Mouse (Mus musculus) CD4-positive naive resting alpha-beta T cell, adult 76 days (primary cell): ENCODE data around the gene Dmrtc2. TPM values are rescaled to one million over a fixed set of nuclear protein-coding genes. Genes with fewer than 3 reads are reported as not detected.

Experiments
- total RNA-seq: library from RNA; stranded (reverse); gene quantifications from one replicate; pipeline ENCODE4 v1.2.4, GENCODE M21; 2023

Gene Dmrtc2
- not detected for total RNA-seq

GRCm38 (mm10) chr7:24869532-24870165 is at the start of gene Dmrtc2, which contains the start of gene Lypd4:
TSS of gene Dmrtc2 (plus strand) at chr7:24870057.
TSS of gene Lypd4 (minus strand) at chr7:24869941.

GRCm38 (mm10) chr7:24861913-24862312 is 7.9 kb upstream of the Dmrtc2 start, which contains the start of gene Gm9844:
TSS of gene Gm9844 (plus strand) at chr7:24862213.

DNA sequence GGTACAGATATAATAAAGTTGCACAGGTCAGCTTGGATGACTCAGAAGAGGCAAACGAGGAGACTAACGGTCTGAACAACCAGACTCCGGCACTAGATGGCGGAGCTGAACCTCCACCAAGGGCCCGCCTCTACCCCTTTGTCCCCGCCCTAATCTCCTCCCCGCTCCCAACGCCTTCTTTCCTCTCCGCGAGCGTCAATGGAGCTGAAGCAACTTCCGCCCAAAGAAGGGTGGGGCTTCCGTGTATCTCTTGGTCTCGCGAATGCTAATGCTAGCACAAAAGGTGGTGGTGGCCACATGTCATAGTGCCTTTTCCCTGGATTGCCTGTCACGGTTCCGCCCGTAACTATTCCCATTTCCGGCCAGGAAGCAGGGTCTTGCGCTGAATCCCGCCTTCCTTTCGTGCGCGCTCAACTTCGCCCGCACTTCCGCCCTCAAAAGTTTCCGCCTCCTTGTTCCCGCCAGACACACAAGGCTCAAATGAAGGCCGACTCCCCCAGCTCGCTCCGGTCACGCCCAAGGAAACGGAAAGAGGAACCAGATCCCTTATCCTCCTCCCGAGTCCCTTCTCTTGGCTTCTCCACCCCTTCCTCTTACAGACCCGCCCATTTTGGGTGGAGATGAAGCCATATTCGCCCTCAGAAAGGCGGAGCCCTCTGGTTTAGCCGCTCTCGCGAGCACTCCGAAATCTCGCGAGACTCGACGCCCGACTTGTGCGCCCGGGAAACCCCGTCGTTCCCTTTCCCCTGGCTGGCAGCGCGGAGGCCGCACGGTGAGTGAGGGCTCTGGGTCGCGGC is 14.2 kb downstream of the Dmrtc2 start, which contains the start of gene Rps19:
Gene Rps19 (plus strand): TSS at position 476 of the 797 bp plus-strand sequence.

GRCm38 (mm10) chr7:24897224-24897623 is 27.4 kb downstream of the Dmrtc2 start, which contains the start of gene Cd79a:
TSS of gene Cd79a (plus strand) at chr7:24897381.

GRCm38 (mm10) chr7:24902630-24903443 is 33.0 kb downstream of the Dmrtc2 start, which contains the start of gene Arhgef1:
TSS of gene Arhgef1 (plus strand) at chr7:24902912.

Other genes starting within 250 kb of the Dmrtc2 start
- not detected for gene Lypd3, start 233.5 kb upstream of the Dmrtc2 start, total RNA-seq
- not detected for gene Tex101, start 193.4 kb upstream of the Dmrtc2 start, total RNA-seq
- not detected for gene BC049730, start 160.8 kb upstream of the Dmrtc2 start, total RNA-seq
- not detected for gene Gm4763, start 143.1 kb upstream of the Dmrtc2 start, total RNA-seq
- gene Cd177, start 109.7 kb upstream of the Dmrtc2 start, total RNA-seq = 2.2 TPM
- not detected for gene Ceacam10, start 92.9 kb upstream of the Dmrtc2 start, total RNA-seq
- gene Gm9844, start 7.8 kb upstream of the Dmrtc2 start, total RNA-seq = not detected
- gene Lypd4, start 116 bp upstream of the Dmrtc2 start, total RNA-seq = not detected
- 3,592 TPM for gene Rps19, start 14.3 kb downstream of the Dmrtc2 start, total RNA-seq
- gene Cd79a, start 27.3 kb downstream of the Dmrtc2 start, total RNA-seq = 97.2 TPM
- gene Arhgef1, start 32.9 kb downstream of the Dmrtc2 start, total RNA-seq = 1,699 TPM
- gene Gm4881, start 74.4 kb downstream of the Dmrtc2 start, total RNA-seq = not detected
- 302 TPM for gene Rabac1, start 102.7 kb downstream of the Dmrtc2 start, total RNA-seq
- gene Atp1a3, start 135.9 kb downstream of the Dmrtc2 start, total RNA-seq = 5.9 TPM
- 7.0 TPM for gene Grik5, start 202.3 kb downstream of the Dmrtc2 start, total RNA-seq
- 16.9 TPM for gene Zfp574, start 202.5 kb downstream of the Dmrtc2 start, total RNA-seq